Mouse (Mus musculus) small intestine, adult 2 months (tissue): Measurements from ENCODE around the gene B3galt2. TPM values are rescaled to one million over a fixed set of nuclear protein-coding genes. Genes with fewer than 3 reads are reported as not detected.

ENCODE experiments used
- H3K27ac ChIP-seq: fragments of 200-500 bp; 2 replicates; pipeline ENCODE4 v1.5.1; 2012; ENCODE audit warnings: low read depth, low read length, control low read depth, inconsistent platforms; ENCODE audit not compliant: insufficient read depth
- H3K27me3 ChIP-seq: fragments of 200-500 bp; 2 replicates; pipeline ENCODE4 v1.6.1; 2012; ENCODE audit warnings: mild to moderate bottlenecking, moderate library complexity, low read length, inconsistent platforms; ENCODE audit not compliant: control insufficient read depth, insufficient read depth
- H3K36me3 ChIP-seq: fragments of 200-500 bp; 2 replicates; pipeline ENCODE4 v1.6.1; 2012; ENCODE audit warnings: mild to moderate bottlenecking, low read length, control low read depth, inconsistent platforms; ENCODE audit not compliant: control insufficient read depth, insufficient read depth
- H3K4me1 ChIP-seq: fragments of 200-500 bp; 2 replicates; pipeline ENCODE4 v1.6.1; 2012; ENCODE audit warnings: low read length, inconsistent platforms, mixed read lengths; ENCODE audit not compliant: control insufficient read depth, insufficient read depth, insufficient read length
- H3K4me3 ChIP-seq: fragments of 200-500 bp; 2 replicates; pipeline ENCODE4 v1.5.1; 2012; ENCODE audit warnings: low read depth, mild to moderate bottlenecking, control low read depth, inconsistent platforms, low read length, moderate library complexity
- CTCF ChIP-seq: fragments of 200-500 bp; IDR thresholded peaks from 2 replicates; pipeline ENCODE4 v1.5.1; 2012; ENCODE audit warnings: low read depth, mild to moderate bottlenecking, control low read depth, inconsistent platforms, low read length, moderate library complexity, mixed read lengths; ENCODE audit not compliant: insufficient replicate concordance, insufficient read length; ENCODE audit errors: extremely low read depth
- POLR2A ChIP-seq: fragments of 200-500 bp; IDR thresholded peaks from 2 replicates; pipeline ENCODE4 v1.6.1; 2012; ENCODE audit warnings: low read depth, mild to moderate bottlenecking, control low read depth, inconsistent platforms, low read length, moderate library complexity
- WGBS: fragments of 180-500 bp; shearing (Covaris S2); methylation state at CpG from one replicate; pipeline ENCODE4 v1.1.7; 2018; 5-methylcytosine and 5-hydroxymethylcytosine counted together
- polyA plus RNA-seq: library from polyadenylated mRNA; depleted of rRNA; stranded (reverse); fragments of >200 nt; gene quantifications from 2 replicates; pipeline ENCODE4 v1.2.3, GENCODE M21; 2012; rRNA removed

The B3galt2 gene
- polyA plus RNA-seq, 1 experiment, result not detected

DNA sequence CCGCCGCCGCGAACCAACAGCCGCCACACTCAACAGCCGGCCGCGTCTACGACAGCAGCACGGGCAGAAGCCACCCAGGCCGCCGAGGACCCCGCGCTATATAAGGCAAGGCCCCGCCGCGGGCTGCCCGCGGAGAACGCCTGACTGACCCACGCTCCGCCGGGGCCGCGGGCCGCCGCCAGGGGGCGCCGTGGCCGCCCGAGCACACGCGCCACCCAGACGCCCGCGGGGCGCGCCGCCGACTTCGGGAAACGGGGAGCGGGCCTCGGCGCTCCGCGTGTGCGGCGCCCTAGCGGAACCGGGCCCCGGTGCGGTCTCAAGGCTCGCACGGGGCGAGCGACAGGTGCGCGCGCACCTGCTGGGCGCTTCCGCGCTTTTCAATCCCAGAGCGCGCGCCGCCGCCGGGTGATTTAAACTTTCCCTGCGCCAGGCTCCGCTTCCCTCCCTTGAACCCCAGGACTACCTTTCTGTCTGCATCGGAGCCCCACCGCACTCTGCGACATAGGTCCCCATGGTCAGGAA, 62.3 kb downstream of the B3galt2 start, which contains the start of gene Cdc73:
Gene Cdc73 (minus strand): TSS at position 153 of the 522 bp plus-strand sequence.
- peak within 1 kb of the TSS; percentile 82 for H3K27ac ChIP-seq
- peak within 1 kb of the TSS; percentile 80 for H3K4me3 ChIP-seq
- no peaks in the 10 kb centered on the region for H3K27me3 ChIP-seq
- H3K36me3 ChIP-seq, result peaks cover 3% of the 10 kb centered on the region
- peak; percentile 79 for TF ChIP-seq CTCF
- TF ChIP-seq POLR2A, result no peak; the same call in 1 of the 2 replicates
- no peaks in the 10 kb centered on the region for H3K4me1 ChIP-seq
- under 1% methylated on average over 73 of the region's 74 CpGs for WGBS

Other genes starting within 250 kb of the B3galt2 start
- gene Cdc73, start 62.2 kb downstream of the B3galt2 start, polyA plus RNA-seq, result 0.18 and 0.44 TPM in 2 replicates
- gene Glrx2, start 75.7 kb downstream of the B3galt2 start, polyA plus RNA-seq, result 4.7 and 14.8 TPM in 2 replicates
- 0.08 and 0.13 TPM in 2 replicates for gene Trove2, start 136.4 kb downstream of the B3galt2 start, polyA plus RNA-seq
- 0.25 and 2.9 TPM in 2 replicates for gene Uchl5, start 136.6 kb downstream of the B3galt2 start, polyA plus RNA-seq